Mouse (Mus musculus): ENCODE data around the gene Rrp8.

DNA sequence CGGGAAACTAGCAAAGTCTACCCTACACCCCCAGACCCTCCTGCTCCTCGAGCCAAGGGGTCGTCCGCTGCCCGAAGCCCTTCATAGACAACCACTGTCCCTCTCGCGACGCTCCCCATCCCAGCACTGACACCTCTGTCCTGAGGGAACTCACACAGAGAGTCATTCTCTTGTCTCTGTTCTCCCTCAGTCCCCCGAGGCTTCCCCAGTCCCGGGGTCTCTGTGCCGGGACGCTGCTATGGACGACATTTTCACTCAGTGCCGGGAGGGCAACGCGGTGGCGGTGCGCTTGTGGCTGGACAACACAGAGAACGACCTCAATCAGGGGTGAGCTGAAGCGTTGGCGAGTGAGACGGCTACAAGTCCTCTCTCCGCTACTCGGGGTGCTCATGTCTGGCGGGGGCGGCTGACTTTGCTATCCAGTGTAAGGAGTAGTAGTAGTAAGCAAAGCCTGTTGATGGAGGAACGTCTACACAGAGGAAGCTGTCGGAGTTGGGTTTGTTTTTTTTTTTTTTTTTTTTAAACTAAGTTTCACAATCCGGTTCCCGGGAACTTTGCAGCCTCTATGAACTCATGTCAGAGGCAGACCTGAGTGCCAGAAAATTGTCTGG lies at the start of gene Rrp8:
- TF ChIP-seq CTCF (IDR thresholded peaks at IDR 0.05; ENCODE audit: insufficient read depth, low read length) = no peak
- TF ChIP-seq POLR2A (IDR thresholded peaks at IDR 0.05; ENCODE audit: borderline replicate concordance, extremely low read depth, low read depth, low read length) = 0 out of 2 replicates have a peak, but pooled peaks have one; percentile 32
